Mouse (Mus musculus) E14TG2a.4 (cell line): Measurements from ENCODE around the gene Dnajc3.

Experiments
- CTCF ChIP-seq: conservative IDR thresholded peaks from 2 replicates; pipeline ENCODE4 v1.5.1; 2014; ENCODE audit warnings: low read length
- NANOG ChIP-seq: IDR thresholded peaks from 2 replicates; pipeline ENCODE4 v1.6.1; 2014; ENCODE audit warnings: borderline replicate concordance, low read length, mixed read lengths

- TF ChIP-seq CTCF, result no peak
- TF ChIP-seq NANOG, result no peak
Observed at GRCm38 (mm10) chr14:118924673-118925615, 12.8 kb upstream of the Dnajc3 start, which contains the start of gene Dzip1.
